In the genomic region with DNA sequence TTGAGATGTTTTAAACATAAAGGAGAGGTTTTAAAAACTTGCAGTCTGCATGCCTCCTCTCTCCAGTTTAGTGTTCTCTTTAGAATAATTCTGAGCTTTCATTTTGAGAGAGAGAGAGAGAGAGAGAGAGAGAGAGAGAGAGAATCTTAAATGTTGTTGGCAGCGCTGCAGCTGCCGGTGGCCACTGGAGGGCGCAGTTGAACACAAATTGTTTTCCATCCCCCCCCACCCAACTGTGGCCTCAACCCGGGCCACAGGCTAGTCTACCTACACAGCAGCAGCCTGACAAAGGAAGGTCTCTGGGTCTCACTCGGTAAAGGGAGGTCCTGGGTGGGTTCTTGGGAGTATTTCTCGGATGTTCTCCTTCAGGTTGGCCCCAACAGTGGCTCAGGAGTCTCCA, we compare ENCODE assay signal across 9 mouse cellular contexts. TPM values are rescaled to one million over a fixed set of nuclear protein-coding genes. Genes with fewer than 3 reads are reported as not detected.
DNase-seq lines count a peak whose midpoint lies in the region; ATAC-seq and TF ChIP-seq lines count a peak whose summit lies in the region.
"Had no signal": no experiment of that assay in that cellular context is flagged by ENCODE, and none has a peak within 500 bp of the region (broad histone marks: within the 10 kb centered on the region; RNA-seq: fewer than 3 reads in every experiment).

No protein-coding gene starts in this region.

- no peak overlapping the region for H3K4me3 ChIP-seq in gastrocnemius, adult 2 months
- H3K4me3 ChIP-seq in embryonic facial prominence, embryonic 14.5 days (ENCODE audit: low read depth, low read length), result no peak overlapping the region
- no peak overlapping the region for H3K4me3 ChIP-seq in layer of hippocampus, adult 2 months
- H3K4me3 ChIP-seq: liver, embryonic 13.5 days had no signal

- H3K9me3 ChIP-seq in embryonic facial prominence, embryonic 14.5 days (ENCODE audit: control insufficient read depth, low read length), result no peaks in the 10 kb centered on the region
- H3K9me3 ChIP-seq: liver, embryonic 13.5 days had no signal

- H3K27ac ChIP-seq in gastrocnemius, adult 2 months, result no peak overlapping the region
- no peak overlapping the region for H3K27ac ChIP-seq in embryonic facial prominence, embryonic 14.5 days (replicated peaks; ENCODE audit: low read depth, low read length)
- H3K27ac ChIP-seq in layer of hippocampus, adult 2 months, result no peak overlapping the region
- H3K27ac ChIP-seq: liver, embryonic 13.5 days had no signal

- 8% methylated on average over 5 of the region's 6 CpGs for WGBS in embryonic facial prominence, embryonic 14.5 days

- no peaks in the 10 kb centered on the region for H3K36me3 ChIP-seq in embryonic facial prominence, embryonic 14.5 days (ENCODE audit: control insufficient read depth, insufficient read depth, low read length)
- H3K36me3 ChIP-seq: liver, embryonic 13.5 days had no signal

- H3K4me1 ChIP-seq in embryonic facial prominence, embryonic 14.5 days (ENCODE audit: control insufficient read depth, insufficient read depth, low read length), result no peaks in the 10 kb centered on the region
- H3K4me1 ChIP-seq: liver, embryonic 13.5 days had no signal

- peak; percentile 53 for DNase-seq in gastrocnemius, adult 2 months
- DNase-seq in gastrocnemius, postnatal 25 days, result no peak
- DNase-seq in 416B (ENCODE audit: low read depth), result peak; percentile 38
- DNase-seq in adrenal gland, postnatal 25 days, result peak; percentile 62
- peak; percentile 63 for DNase-seq in embryonic facial prominence, embryonic 14.5 days (ENCODE audit: low spot score)
- peak; percentile 47 to 74 for DNase-seq in layer of hippocampus, adult 2 months (ENCODE audit: low spot score in 2 of 2)
- DNase-seq in thymus, postnatal 0 days (ENCODE audit: low spot score), result peak; percentile 6
- DNase-seq: liver, embryonic 13.5 days had no signal

- no peak overlapping the region for H3K4me2 ChIP-seq in embryonic facial prominence, embryonic 14.5 days (ENCODE audit: low read depth, low read length)
- H3K4me2 ChIP-seq: liver, embryonic 13.5 days had no signal

- no peak for ATAC-seq in embryonic facial prominence, embryonic 14.5 days (ENCODE audit: low read depth)
- ATAC-seq in megakaryocyte progenitor cell, adult 5-6 weeks (replicated peaks; ENCODE audit: poor library complexity), result peak; percentile 78

- TF ChIP-seq CTCF in gastrocnemius, adult 2 months (IDR thresholded peaks at IDR 0.05), result peak; percentile 66
- peak; percentile 88 for TF ChIP-seq CTCF in layer of hippocampus, adult 2 months (conservative IDR thresholded peaks at IDR 0.05)

- H3K27me3 ChIP-seq in embryonic facial prominence, embryonic 14.5 days (replicated peaks; ENCODE audit: control insufficient read depth, insufficient read depth, low read length), result no peaks in the 10 kb centered on the region; the same call in 1 of the 2 replicates
- H3K27me3 ChIP-seq: liver, embryonic 13.5 days had no signal

- intact Hi-C loops in gastrocnemius, adult 2 months (cut with DNase I), result no loop called here

- no peak overlapping the region for H3K9ac ChIP-seq in embryonic facial prominence, embryonic 14.5 days (ENCODE audit: low read depth, low read length)
- H3K9ac ChIP-seq: liver, embryonic 13.5 days had no signal

RNA-seq across cellular contexts. Expression of gene Slc28a3, which starts 29.7 kb away (rescaled TPM):
- not detected for total RNA-seq in gastrocnemius, adult 2 months (2021)
- total RNA-seq in gastrocnemius, postnatal 25 days (2021), result not detected
- total RNA-seq in adrenal gland, postnatal 25 days (2021), result 0.06 TPM in 1 of 2 replicates, not detected in the other
- 0.04 and 0.14 TPM in 2 replicates for polyA plus RNA-seq in embryonic facial prominence, embryonic 14.5 days (2014; fragmentation: Nextera tagmentation; extraction: Ambion mirVana)
- total RNA-seq in layer of hippocampus, adult 2 months (2021), result under 1 TPM in 1 of 2 experiments, not detected in 1; 0.10 TPM
- not detected in 2 replicates for total RNA-seq in megakaryocyte progenitor cell, adult 5-6 weeks (2015)
- not detected in 2 replicates for total RNA-seq in megakaryocyte progenitor cell, adult 5-6 weeks (2017)
- 0.03 and 0.05 TPM in 2 replicates for polyA plus RNA-seq in thymus, postnatal 0 days (2015; fragmentation: Nextera tagmentation; extraction: Ambion mirVana)
- polyA plus RNA-seq: liver, embryonic 13.5 days had no signal
